Mouse (Mus musculus): ENCODE results near the gene Slc15a1.
"Not testable (repeated sequence)": the region's sequence is repeated elsewhere in the genome, so short reads cannot be mapped to it uniquely, and the experiment has no call there.

Gene Slc15a1

DNA sequence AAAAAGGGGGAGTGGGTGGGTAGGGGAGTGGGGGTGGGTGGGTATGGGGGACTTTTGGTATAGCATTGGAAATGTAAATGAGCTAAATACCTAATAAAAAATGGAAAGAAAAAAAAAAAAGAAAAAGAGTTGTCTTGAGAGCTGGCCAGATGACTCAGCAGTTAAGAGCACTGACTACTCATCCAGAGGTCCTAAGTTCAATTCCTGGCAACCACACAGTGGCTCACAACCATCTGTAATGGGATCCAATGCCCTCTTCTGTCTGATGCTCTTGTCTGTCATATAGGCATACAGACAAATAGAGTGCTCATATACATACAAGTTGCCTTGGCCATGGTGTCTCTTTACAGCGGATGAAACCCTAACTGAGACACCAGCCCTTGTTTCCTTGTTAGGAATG, 91.3 kb downstream of the Slc15a1 start:
- DNase-seq (ENCODE audit: low read depth, low spot score), result not testable (repeated sequence)
